Mouse (Mus musculus) kidney, postnatal 10 days (tissue): ENCODE data around the gene Tvp23b.

Experiments used
- DNase-seq: peaks from one replicate; pipeline ENCODE4 v3.0.0; 2021; ENCODE audit warnings: mixed read lengths

Gene Tvp23b

GRCm38 (mm10) chr11:62879220-62880048 is at the start of gene Tvp23b:
Tvp23b (plus strand) TSS chr11:62879455.
- peak; percentile 100 for DNase-seq

GRCm38 (mm10) chr11:62830387-62830786 is 48.9 kb upstream of the Tvp23b start:
- DNase-seq, result no peak

- no peak for DNase-seq
Observed at GRCm38 (mm10) chr11:62831906-62832305, 47.3 kb upstream of the Tvp23b start.

- no peak for DNase-seq
Observed at GRCm38 (mm10) chr11:62844562-62844961, 34.7 kb upstream of the Tvp23b start.

GRCm38 (mm10) chr11:62845730-62846129 is 33.5 kb upstream of the Tvp23b start:
- no peak for DNase-seq

- DNase-seq, result no peak
Observed at GRCm38 (mm10) chr11:62846961-62847654, 32.1 kb upstream of the Tvp23b start, which contains the start of gene Fbxw10. Fbxw10 (plus strand) TSS chr11:62847069.

- no peak for DNase-seq
Observed at GRCm38 (mm10) chr11:62847655-62848191, 31.5 kb upstream of the Tvp23b start.

GRCm38 (mm10) chr11:62848301-62848700 is 31.0 kb upstream of the Tvp23b start:
- DNase-seq, result no peak

- peak; percentile 32 for DNase-seq
Observed at GRCm38 (mm10) chr11:62851199-62851598, 28.1 kb upstream of the Tvp23b start.

GRCm38 (mm10) chr11:62853334-62853733 is 25.9 kb upstream of the Tvp23b start:
- no peak for DNase-seq

GRCm38 (mm10) chr11:62865562-62865961 is 13.7 kb upstream of the Tvp23b start:
- no peak for DNase-seq

- no peak for DNase-seq
Observed at GRCm38 (mm10) chr11:62866685-62867084, 12.6 kb upstream of the Tvp23b start.

- DNase-seq, result no peak
Observed at GRCm38 (mm10) chr11:62869201-62869600, 10.1 kb upstream of the Tvp23b start.

- no peak for DNase-seq
Observed at GRCm38 (mm10) chr11:62869715-62870371, 9.4 kb upstream of the Tvp23b start.

GRCm38 (mm10) chr11:62873479-62873878 is 5.8 kb upstream of the Tvp23b start:
- DNase-seq, result no peak

- no peak for DNase-seq
Observed at GRCm38 (mm10) chr11:62875696-62876095, 3.6 kb upstream of the Tvp23b start.

- DNase-seq, result no peak
Observed at GRCm38 (mm10) chr11:62876445-62876844, 2.8 kb upstream of the Tvp23b start.

- DNase-seq, result no peak
Observed at GRCm38 (mm10) chr11:62877391-62877790, 1.9 kb upstream of the Tvp23b start.

- DNase-seq, result no peak
Observed at GRCm38 (mm10) chr11:62878728-62879127, 527 bp upstream of the Tvp23b start.

- no peak for DNase-seq
Observed at GRCm38 (mm10) chr11:62883407-62883806, 4.2 kb downstream of the Tvp23b start.

- DNase-seq, result peak; percentile 38
Observed at GRCm38 (mm10) chr11:62885323-62885722, 6.1 kb downstream of the Tvp23b start.

- DNase-seq, result no peak
Observed at GRCm38 (mm10) chr11:62890796-62891195, 11.5 kb downstream of the Tvp23b start.

GRCm38 (mm10) chr11:62891763-62892162 is 12.5 kb downstream of the Tvp23b start:
- no peak for DNase-seq
